Mouse (Mus musculus): ENCODE data around the gene Sept11.

DNA sequence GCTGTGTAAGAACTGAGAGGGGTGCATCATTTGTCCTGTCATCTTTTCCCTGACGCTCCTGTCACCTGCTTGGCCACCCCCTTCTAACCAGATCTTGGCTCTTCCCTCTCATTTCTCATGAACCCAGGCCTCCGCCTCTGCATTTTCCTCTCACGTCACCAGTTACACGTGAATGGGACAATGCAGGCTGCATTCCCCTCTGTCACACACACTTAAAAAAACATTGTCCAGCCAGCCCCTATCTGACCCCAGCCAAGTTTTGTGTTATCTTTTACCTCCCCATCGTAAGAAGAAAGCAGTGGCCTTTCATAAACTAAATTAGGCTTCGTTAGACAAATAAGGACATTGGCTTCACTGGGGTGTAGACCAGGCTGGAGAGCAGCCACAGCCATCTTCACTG, 79.3 kb downstream of the Sept11 start:
- TF ChIP-seq TAL1 (IDR thresholded peaks at IDR 0.05; ENCODE audit: low read length) (no peak), GATA1 (IDR thresholded peaks at IDR 0.05; ENCODE audit: low read length) (no peak)

All from erythroblast, embryonic 14.5 days (primary cell).